Mouse (Mus musculus): ENCODE measurements around the gene Sept4.

DNA sequence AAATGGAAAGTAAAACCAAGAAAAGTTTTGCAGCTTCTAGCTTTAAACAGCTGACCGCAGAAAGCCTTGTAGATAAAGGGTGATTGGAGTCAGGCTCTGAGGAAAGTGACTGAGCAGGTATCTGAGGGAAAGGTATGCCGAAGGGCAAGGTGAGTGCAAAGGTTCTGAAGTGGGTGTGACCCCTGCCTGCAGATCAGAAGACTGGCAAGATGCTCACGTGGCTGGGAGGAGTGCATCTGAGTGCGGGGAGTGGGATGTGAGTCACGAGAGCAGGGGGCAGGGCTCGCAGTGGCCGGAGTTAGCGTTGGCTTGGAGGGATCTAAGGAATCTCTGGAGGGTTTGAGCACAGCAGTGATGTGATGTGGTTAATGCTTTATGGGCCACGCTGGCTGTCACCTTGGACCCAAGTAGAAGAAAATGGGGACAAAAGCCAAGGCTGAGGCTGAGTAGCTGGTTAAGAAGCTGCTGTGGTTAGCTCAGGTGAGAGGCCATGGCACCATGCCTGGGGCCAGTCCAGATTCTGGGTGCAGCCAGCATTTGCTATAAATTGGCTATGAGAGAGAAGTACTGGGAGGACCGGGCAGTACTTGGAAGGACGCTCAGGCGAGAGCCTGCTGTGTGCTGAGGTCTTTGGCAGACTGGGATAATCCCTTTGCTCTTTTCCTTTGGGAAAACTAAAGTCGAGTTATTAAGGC, 30.8 kb downstream of the Sept4 start:
- TF ChIP-seq ZC3H11A (IDR thresholded peaks at IDR 0.05; ENCODE audit: low read depth, low read length) (no peak), CTCF (IDR thresholded peaks at IDR 0.05 in 2 of 3, conservative IDR thresholded peaks at IDR 0.05 in 1 of 3; ENCODE audit: control insufficient read depth in 1 of 3, insufficient read depth in 1 of 3, low read depth in 2 of 3, low read length in 3 of 3, poor library complexity in 1 of 3, severe bottlenecking in 1 of 3) (no peak)

Measured in MEL (cell line).